In genomic region chr19:14566564-14567021, GRCm38 (mm10) we compare ENCODE assay signal across 11 mouse cellular contexts. TPM values are rescaled to one million over a fixed set of nuclear protein-coding genes. Genes with fewer than 3 reads are reported as not detected.
DNase-seq lines count a peak whose midpoint lies in the region; ATAC-seq and TF ChIP-seq lines count a peak whose summit lies in the region.
"Had no signal": no experiment of that assay in that cellular context is flagged by ENCODE, and none has a peak within 500 bp of the region (broad histone marks: within the 10 kb centered on the region; RNA-seq: fewer than 3 reads in every experiment).

No protein-coding gene starts in this region.

- H3K27me3 ChIP-seq in embryonic facial prominence, embryonic 12.5 days, result no peaks in the 10 kb centered on the region
- no peaks in the 10 kb centered on the region for H3K27me3 ChIP-seq in hindbrain, postnatal 0 days (ENCODE audit: insufficient read depth, low read length)
- peaks cover 11% of the 10 kb centered on the region; the same call in 1 of the 2 replicates for H3K27me3 ChIP-seq in neural tube, embryonic 13.5 days
- H3K27me3 ChIP-seq in liver, embryonic 11.5 days (replicated peaks; ENCODE audit: control insufficient read depth, insufficient read depth, low read length), result no peaks in the 10 kb centered on the region
- H3K27me3 ChIP-seq: liver, embryonic 13.5 days had no signal

- WGBS in embryonic facial prominence, embryonic 12.5 days, result 30% methylated on average over 5 of the region's 5 CpGs
- 23% methylated on average over 5 of the region's 5 CpGs for WGBS in hindbrain, postnatal 0 days
- WGBS in neural tube, embryonic 13.5 days, result 12% methylated on average over 5 of the region's 5 CpGs
- WGBS in liver, embryonic 11.5 days, result 79% methylated on average over 5 of the region's 5 CpGs

- no peak overlapping the region for H3K9ac ChIP-seq in embryonic facial prominence, embryonic 12.5 days
- no peak overlapping the region for H3K9ac ChIP-seq in hindbrain, postnatal 0 days (replicated peaks; ENCODE audit: low read length)
- no peak overlapping the region for H3K9ac ChIP-seq in neural tube, embryonic 13.5 days
- no peak overlapping the region for H3K9ac ChIP-seq in liver, embryonic 11.5 days (ENCODE audit: low read depth, low read length)
- H3K9ac ChIP-seq: liver, embryonic 13.5 days had no signal

- H3K9me3 ChIP-seq in embryonic facial prominence, embryonic 12.5 days, result no peaks in the 10 kb centered on the region
- H3K9me3 ChIP-seq in hindbrain, postnatal 0 days (ENCODE audit: low read length), result no peaks in the 10 kb centered on the region
- H3K9me3 ChIP-seq in neural tube, embryonic 13.5 days, result no peaks in the 10 kb centered on the region
- no peaks in the 10 kb centered on the region for H3K9me3 ChIP-seq in liver, embryonic 11.5 days (ENCODE audit: control insufficient read depth, low read length)
- H3K9me3 ChIP-seq: liver, embryonic 13.5 days had no signal

- H3K4me1 ChIP-seq in embryonic facial prominence, embryonic 12.5 days, result peaks cover 12% of the 10 kb centered on the region
- H3K4me1 ChIP-seq in hindbrain, postnatal 0 days (ENCODE audit: insufficient read depth, low read length), result no peaks in the 10 kb centered on the region
- peaks cover 36% of the 10 kb centered on the region for H3K4me1 ChIP-seq in neural tube, embryonic 13.5 days (replicated peaks)
- H3K4me1 ChIP-seq in liver, embryonic 11.5 days (replicated peaks; ENCODE audit: control insufficient read depth, insufficient read depth, low read length), result no peaks in the 10 kb centered on the region; the same call in 1 of the 2 replicates

- no peaks in the 10 kb centered on the region for H3K36me3 ChIP-seq in embryonic facial prominence, embryonic 12.5 days
- H3K36me3 ChIP-seq in hindbrain, postnatal 0 days (ENCODE audit: insufficient read depth, low read length), result no peaks in the 10 kb centered on the region
- H3K36me3 ChIP-seq in neural tube, embryonic 13.5 days, result no peaks in the 10 kb centered on the region
- no peaks in the 10 kb centered on the region for H3K36me3 ChIP-seq in liver, embryonic 11.5 days (ENCODE audit: control insufficient read depth, insufficient read depth, low read length)
- H3K36me3 ChIP-seq: liver, embryonic 13.5 days had no signal

- H3K4me3 ChIP-seq in embryonic facial prominence, embryonic 12.5 days, result no peak overlapping the region
- H3K4me3 ChIP-seq in hindbrain, postnatal 0 days (ENCODE audit: low read length), result no peak overlapping the region
- H3K4me3 ChIP-seq in neural tube, embryonic 13.5 days, result no peak overlapping the region
- H3K4me3 ChIP-seq in liver, embryonic 11.5 days (ENCODE audit: low read depth, low read length), result no peak overlapping the region
- H3K4me3 ChIP-seq: liver, embryonic 13.5 days had no signal

- peak; percentile 56; the same call in 1 of the 2 replicates for ATAC-seq in embryonic facial prominence, embryonic 12.5 days (ENCODE audit: insufficient number of reproducible peaks, insufficient read depth, low FRiP score, low TSS enrichment)
- peak; percentile 74 for ATAC-seq in hindbrain, postnatal 0 days
- peak; percentile 71 for ATAC-seq in neural tube, embryonic 13.5 days (ENCODE audit: low read depth)
- ATAC-seq in liver, embryonic 11.5 days (replicated peaks; ENCODE audit: low FRiP score), result no peak

- peak overlapping the region; percentile 37; the same call in 1 of the 2 replicates for H3K27ac ChIP-seq in embryonic facial prominence, embryonic 12.5 days
- no peak overlapping the region for H3K27ac ChIP-seq in hindbrain, postnatal 0 days
- H3K27ac ChIP-seq in neural tube, embryonic 13.5 days (replicated peaks), result peak overlapping the region; percentile 43
- no peak overlapping the region for H3K27ac ChIP-seq in liver, embryonic 11.5 days (ENCODE audit: low read depth, low read length)
- H3K27ac ChIP-seq: liver, embryonic 13.5 days had no signal

- no peak for TF ChIP-seq CTCF in hindbrain, postnatal 0 days (IDR thresholded peaks at IDR 0.05; ENCODE audit: low read depth)

- H3K4me2 ChIP-seq in embryonic facial prominence, embryonic 12.5 days (replicated peaks), result no peak overlapping the region
- no peak overlapping the region for H3K4me2 ChIP-seq in hindbrain, postnatal 0 days (ENCODE audit: low read depth, low read length)
- H3K4me2 ChIP-seq in neural tube, embryonic 13.5 days, result no peak overlapping the region
- no peak overlapping the region for H3K4me2 ChIP-seq in liver, embryonic 11.5 days
- H3K4me2 ChIP-seq: liver, embryonic 13.5 days had no signal

- peak; percentile 61 for DNase-seq in kidney, postnatal 10 days
- no peak for DNase-seq in kidney, adult 18-20 months
- peak; percentile 74 for DNase-seq in hindbrain, postnatal 0 days (ENCODE audit: low spot score)
- no peak for DNase-seq in adrenal gland, postnatal 36 days
- no peak for DNase-seq in urinary bladder, adult 2 months (ENCODE audit: low spot score)
- no peak for DNase-seq in liver, embryonic 11.5 days (ENCODE audit: low spot score)
- DNase-seq: cerebellum, adult 8-10 months; gastrocnemius, postnatal 25 days; liver, embryonic 13.5 days had no signal

RNA-seq across cellular contexts. Expression of gene Tle4, which starts 31.3 kb away (rescaled TPM):
- 27.2 and 30.8 TPM in 2 replicates for polyA plus RNA-seq in embryonic facial prominence, embryonic 12.5 days (2016; fragmentation: Nextera tagmentation; extraction: Ambion mirVana)
- 38.9 and 44.4 TPM in 2 replicates for total RNA-seq in hindbrain, postnatal 0 days (2014; rRNA removed)
- polyA plus RNA-seq in hindbrain, postnatal 0 days (2015; fragmentation: Nextera tagmentation; extraction: Ambion mirVana), result 15.4 and 16.3 TPM in 2 replicates
- 32.5 and 33.9 TPM in 2 replicates for polyA plus RNA-seq in neural tube, embryonic 13.5 days (2015; fragmentation: Nextera tagmentation; extraction: Ambion mirVana)
- total RNA-seq in adrenal gland, postnatal 36 days (2021), result 10 to 100 TPM; 10.2 to 13.2 TPM
- polyA plus RNA-seq in urinary bladder, adult 2 months (2012; rRNA removed), result 10.1 and 11.2 TPM in 2 replicates
- polyA plus RNA-seq in liver, embryonic 11.5 days (2014; fragmentation: Nextera tagmentation; extraction: Ambion mirVana), result 11.4 and 13.0 TPM in 2 replicates

Comparison
In these comparisons a context has a peak if more than half of its experiments do, and no peak if none do; other contexts are left out.
1. DNase-seq: peak in kidney, postnatal 10 days (single experiment) and hindbrain, postnatal 0 days (single experiment); none in kidney, adult 18-20 months (single experiment), adrenal gland, postnatal 36 days (0 of 2), urinary bladder, adult 2 months (single experiment) and liver, embryonic 11.5 days (single experiment).
2. H3K27ac ChIP-seq: peak in embryonic facial prominence, embryonic 12.5 days (single experiment) and neural tube, embryonic 13.5 days (single experiment); none in hindbrain, postnatal 0 days (single experiment) and liver, embryonic 11.5 days (single experiment).